Mouse (Mus musculus): ENCODE results near the gene G6pd2.

G6pd2 gene

DNA sequence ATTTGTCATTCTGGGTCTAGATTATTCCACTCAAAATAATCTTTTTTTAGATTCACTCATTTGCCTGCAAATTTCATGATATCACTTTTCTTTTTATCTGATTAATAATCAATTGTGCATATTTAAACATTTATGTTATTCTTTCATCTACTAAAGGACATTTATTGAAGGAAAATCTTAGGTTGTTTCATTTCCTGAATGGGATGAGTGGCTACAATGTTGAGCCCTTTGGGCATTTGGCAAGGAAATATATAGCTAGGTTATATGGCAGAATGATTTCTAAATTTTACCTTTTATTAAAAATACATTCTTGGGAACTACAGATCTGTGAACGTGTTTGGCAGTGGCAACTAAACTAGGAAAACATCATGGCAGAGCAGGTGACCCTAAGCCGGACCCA lies at the start of gene G6pd2:
G6pd2 (plus strand) TSS at position 301 of the 400 bp plus-strand sequence.
- no peak for DNase-seq (ENCODE audit: low read depth, low spot score)

DNA sequence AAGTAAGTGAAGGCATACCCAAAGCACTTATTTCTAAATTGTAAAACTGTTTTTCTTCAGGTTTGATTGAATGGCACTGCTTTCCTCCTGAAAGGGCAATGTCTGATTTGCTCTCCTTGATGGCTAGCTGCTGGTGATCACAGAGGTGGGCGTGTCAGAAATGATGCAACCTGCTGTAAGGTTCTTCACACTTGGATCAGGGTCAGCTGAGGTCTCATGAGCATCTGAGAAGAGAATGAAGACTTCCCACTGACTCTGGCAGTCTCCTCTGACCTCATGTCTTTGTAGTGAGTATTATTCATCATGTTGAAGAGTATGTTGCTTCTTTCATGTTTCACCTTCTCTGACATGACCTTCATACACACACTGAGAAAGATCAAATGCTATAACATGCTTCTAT lies 44.4 kb upstream of the G6pd2 start:
- no peak for DNase-seq (ENCODE audit: low read depth, low spot score)

DNA sequence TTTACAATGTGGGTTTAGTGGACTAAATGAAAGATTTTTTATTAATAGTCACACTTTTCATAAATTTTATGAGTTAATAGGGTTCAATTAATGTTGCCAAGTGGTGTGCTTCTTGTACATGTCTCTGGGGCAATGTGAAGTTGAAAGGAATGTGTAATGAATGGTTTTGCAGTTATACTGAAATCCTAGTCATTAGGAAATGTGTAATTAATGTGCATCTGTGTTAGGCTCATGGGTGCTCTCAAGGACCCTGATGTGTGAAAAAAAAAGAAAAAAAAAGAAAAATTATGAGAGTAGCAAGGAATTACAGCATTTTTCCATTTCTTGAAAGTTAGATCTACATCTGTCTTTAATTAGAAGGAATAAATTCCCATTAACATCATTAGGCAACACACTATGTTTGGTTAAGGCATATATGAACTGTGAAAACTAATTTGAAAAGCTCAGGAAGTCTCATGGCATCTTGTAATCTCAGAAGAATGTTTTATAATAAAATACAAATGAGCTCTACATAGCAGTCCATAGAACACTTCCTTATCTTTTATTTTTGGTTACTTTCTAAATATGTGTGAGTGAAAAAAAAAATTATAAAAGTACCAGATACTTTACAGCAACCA lies 24.4 kb downstream of the G6pd2 start:
- DNase-seq (ENCODE audit: low read depth, low spot score): no peak

DNA sequence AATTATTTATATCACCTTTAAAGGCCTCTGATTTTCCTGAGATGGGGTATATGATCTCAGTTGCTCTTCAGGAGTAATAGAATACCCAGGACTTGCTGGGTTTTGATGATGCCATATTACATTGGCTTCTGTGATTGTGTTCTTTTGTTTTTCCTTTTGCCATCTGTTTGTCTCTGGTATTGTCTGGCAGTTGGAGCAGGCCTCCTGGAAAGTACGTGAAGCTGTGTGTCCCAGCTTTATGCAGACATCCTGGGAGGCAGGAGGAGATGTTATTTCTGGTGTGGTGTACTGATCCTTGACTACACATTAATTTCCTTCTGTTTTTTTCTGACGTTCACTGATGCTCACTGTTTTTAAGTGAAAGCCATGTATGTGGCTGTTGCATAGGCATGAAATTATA lies 35.3 kb downstream of the G6pd2 start:
- no peak for DNase-seq (ENCODE audit: low read depth, low spot score)
